Mouse (Mus musculus): ENCODE measurements around the gene Cntn1. TPM values are rescaled to one million over a fixed set of nuclear protein-coding genes. Genes with fewer than 3 reads are reported as not detected.

The Cntn1 gene
- polyA plus RNA-seq, 1 experiment from 2014 or later = 1.4 TPM

DNA sequence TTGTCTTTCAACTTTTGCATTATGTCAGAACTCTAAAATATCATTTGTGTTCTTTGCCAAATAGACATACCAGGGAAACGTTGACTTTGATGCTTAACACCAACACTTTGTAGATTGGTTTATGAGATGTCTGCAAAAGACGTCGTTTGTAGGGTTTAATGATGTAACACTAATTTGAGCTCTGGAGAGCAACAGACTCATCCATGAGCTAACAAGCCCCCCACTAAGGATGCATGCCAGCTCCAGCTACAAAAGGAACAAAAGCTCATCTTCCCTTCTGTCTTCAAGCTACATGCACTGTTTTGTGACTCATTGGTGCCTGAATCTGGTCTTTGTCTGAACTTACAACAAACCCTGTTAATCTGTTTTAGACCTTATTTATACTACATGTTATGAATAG, 28.5 kb downstream of the Cntn1 start:
- Histone ChIP-seq H3K27ac (replicated peaks) (no peak overlapping the region), H3K9ac (ENCODE audit: low read length) (no peak overlapping the region), H3K4me2 (replicated peaks; ENCODE audit: low read depth) (no peak overlapping the region), H3K27me3 (ENCODE audit: control insufficient read depth, insufficient read depth, low read length) (no peaks in the 10 kb centered on the region), H3K36me3 (ENCODE audit: control insufficient read depth, insufficient read depth, low read length) (no peaks in the 10 kb centered on the region), H3K9me3 (ENCODE audit: control insufficient read depth, low read length) (no peaks in the 10 kb centered on the region), H3K4me3 (ENCODE audit: low read depth, low read length) (no peak overlapping the region), H3K4me1 (replicated peaks; ENCODE audit: control insufficient read depth, insufficient read depth) (no peaks in the 10 kb centered on the region)
- no peak for TF ChIP-seq EP300 (optimal IDR thresholded peaks at IDR 0.05)
- TF ChIP-seq CTCF (IDR thresholded peaks at IDR 0.05; ENCODE audit: low read depth) = no peak
- no peak for DNase-seq (ENCODE audit: low spot score)
- no peak for ATAC-seq (ENCODE audit: low FRiP score, low TSS enrichment)
- 63% methylated on average over 3 of the region's 3 CpGs for WGBS

- H3K9ac ChIP-seq (ENCODE audit: low read length) = no peak overlapping the region
- TF ChIP-seq CTCF (IDR thresholded peaks at IDR 0.05; ENCODE audit: low read depth) = no peak
- TF ChIP-seq EP300 (optimal IDR thresholded peaks at IDR 0.05) = no peak
- no peak overlapping the region for H3K27ac ChIP-seq (replicated peaks)
- no peaks in the 10 kb centered on the region for H3K9me3 ChIP-seq (ENCODE audit: control insufficient read depth, low read length)
- H3K27me3 ChIP-seq (ENCODE audit: control insufficient read depth, insufficient read depth, low read length) = no peaks in the 10 kb centered on the region
- 33% methylated on average over 1 of the region's 1 CpGs for WGBS
- DNase-seq (ENCODE audit: low spot score) (no peak), ATAC-seq (ENCODE audit: low FRiP score, low TSS enrichment) (no peak)
- no peaks in the 10 kb centered on the region for H3K36me3 ChIP-seq (ENCODE audit: control insufficient read depth, insufficient read depth, low read length)
- no peaks in the 10 kb centered on the region for H3K4me1 ChIP-seq (replicated peaks; ENCODE audit: control insufficient read depth, insufficient read depth)
- H3K4me2 ChIP-seq (replicated peaks; ENCODE audit: low read depth) = no peak overlapping the region
- H3K4me3 ChIP-seq (ENCODE audit: low read depth, low read length) = no peak overlapping the region
Observed at GRCm38 (mm10) chr15:92085876-92086275, 34.9 kb downstream of the Cntn1 start.

GRCm38 (mm10) chr15:92087691-92088286, 36.8 kb downstream of the Cntn1 start:
- Histone ChIP-seq H3K9ac (ENCODE audit: low read length) (no peak overlapping the region), H3K4me3 (ENCODE audit: low read depth, low read length) (no peak overlapping the region), H3K4me1 (replicated peaks; ENCODE audit: control insufficient read depth, insufficient read depth) (no peaks in the 10 kb centered on the region), H3K27ac (replicated peaks) (no peak overlapping the region), H3K9me3 (ENCODE audit: control insufficient read depth, low read length) (no peaks in the 10 kb centered on the region), H3K27me3 (ENCODE audit: control insufficient read depth, insufficient read depth, low read length) (no peaks in the 10 kb centered on the region), H3K4me2 (replicated peaks; ENCODE audit: low read depth) (no peak overlapping the region), H3K36me3 (ENCODE audit: control insufficient read depth, insufficient read depth, low read length) (no peaks in the 10 kb centered on the region)
- WGBS = 42% methylated on average over 6 of the region's 6 CpGs
- no peak for ATAC-seq (ENCODE audit: low FRiP score, low TSS enrichment)
- TF ChIP-seq CTCF (IDR thresholded peaks at IDR 0.05; ENCODE audit: low read depth) (no peak), EP300 (optimal IDR thresholded peaks at IDR 0.05) (no peak)
- DNase-seq (ENCODE audit: low spot score) = no peak

DNA sequence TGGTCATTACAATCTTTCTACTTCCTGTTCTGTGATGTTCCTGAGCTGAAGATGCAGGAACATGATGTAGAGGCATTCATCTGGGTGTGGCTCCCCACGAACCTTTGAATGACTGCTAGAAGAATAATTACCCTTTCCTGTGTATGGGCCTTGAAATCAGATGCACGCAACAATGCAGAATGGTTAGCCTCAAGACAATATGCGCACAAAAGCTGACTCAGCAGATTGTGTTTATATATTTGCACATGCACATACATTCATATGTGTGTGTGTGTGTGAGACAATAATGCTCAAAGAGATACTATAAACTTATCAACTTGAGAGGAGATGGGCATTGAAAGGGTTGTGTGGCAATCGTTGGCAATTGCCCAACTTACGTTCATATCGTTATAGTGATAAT, 39.8 kb downstream of the Cntn1 start:
- no peak overlapping the region for H3K4me2 ChIP-seq (replicated peaks; ENCODE audit: low read depth)

DNA sequence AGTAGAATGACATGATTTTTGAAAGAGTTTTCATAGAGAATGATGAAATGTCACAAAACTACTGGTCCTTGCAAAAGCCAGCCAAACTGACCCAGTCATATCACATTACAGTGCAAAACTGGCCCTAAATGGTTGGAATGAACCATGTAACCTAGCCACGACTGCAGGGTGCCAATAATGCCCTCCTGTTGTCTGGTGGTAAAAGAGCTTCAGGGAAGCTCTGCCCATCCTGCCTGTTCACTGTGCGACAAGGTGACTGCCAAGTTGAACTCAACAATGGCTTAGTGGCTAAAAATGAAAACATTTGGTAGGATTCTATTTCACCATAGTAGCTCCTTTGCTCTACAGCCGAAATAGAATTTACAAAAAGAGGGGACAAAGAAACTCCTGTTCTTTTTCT, 41.1 kb downstream of the Cntn1 start:
- Histone ChIP-seq H3K4me1 (replicated peaks; ENCODE audit: control insufficient read depth, insufficient read depth) (no peaks in the 10 kb centered on the region), H3K4me3 (ENCODE audit: low read depth, low read length) (no peak overlapping the region), H3K9ac (ENCODE audit: low read length) (no peak overlapping the region), H3K36me3 (ENCODE audit: control insufficient read depth, insufficient read depth, low read length) (no peaks in the 10 kb centered on the region), H3K9me3 (ENCODE audit: control insufficient read depth, low read length) (no peaks in the 10 kb centered on the region), H3K27ac (replicated peaks) (no peak overlapping the region), H3K4me2 (replicated peaks; ENCODE audit: low read depth) (no peak overlapping the region), H3K27me3 (ENCODE audit: control insufficient read depth, insufficient read depth, low read length) (no peaks in the 10 kb centered on the region)
- TF ChIP-seq CTCF (IDR thresholded peaks at IDR 0.05; ENCODE audit: low read depth) = no peak
- TF ChIP-seq EP300 (optimal IDR thresholded peaks at IDR 0.05) = no peak
- 75% methylated on average over 3 of the region's 3 CpGs for WGBS
- DNase-seq (ENCODE audit: low spot score) = no peak
- no peak for ATAC-seq (ENCODE audit: low FRiP score, low TSS enrichment)

More for the DNA sequence above, 39.8 kb downstream of the Cntn1 start:
- 82% methylated on average over 6 of the region's 6 CpGs for WGBS
- TF ChIP-seq EP300 (optimal IDR thresholded peaks at IDR 0.05) (no peak), CTCF (IDR thresholded peaks at IDR 0.05; ENCODE audit: low read depth) (no peak)
- Histone ChIP-seq H3K4me1 (replicated peaks; ENCODE audit: control insufficient read depth, insufficient read depth) (no peaks in the 10 kb centered on the region), H3K27me3 (ENCODE audit: control insufficient read depth, insufficient read depth, low read length) (no peaks in the 10 kb centered on the region), H3K4me3 (ENCODE audit: low read depth, low read length) (no peak overlapping the region), H3K9me3 (ENCODE audit: control insufficient read depth, low read length) (no peaks in the 10 kb centered on the region), H3K27ac (replicated peaks) (no peak overlapping the region), H3K36me3 (ENCODE audit: control insufficient read depth, insufficient read depth, low read length) (no peaks in the 10 kb centered on the region), H3K9ac (ENCODE audit: low read length) (no peak overlapping the region)
- ATAC-seq (ENCODE audit: low FRiP score, low TSS enrichment) (no peak), DNase-seq (ENCODE audit: low spot score) (no peak)

GRCm38 (mm10) chr15:92099410-92100174, 48.6 kb downstream of the Cntn1 start:
- no peak overlapping the region for H3K27ac ChIP-seq (replicated peaks)
- TF ChIP-seq CTCF (IDR thresholded peaks at IDR 0.05; ENCODE audit: low read depth) (no peak), EP300 (optimal IDR thresholded peaks at IDR 0.05) (no peak)
- no peaks in the 10 kb centered on the region for H3K4me1 ChIP-seq (replicated peaks; ENCODE audit: control insufficient read depth, insufficient read depth)
- no peak for DNase-seq (ENCODE audit: low spot score)
- H3K9me3 ChIP-seq (ENCODE audit: control insufficient read depth, low read length) = no peaks in the 10 kb centered on the region
- ATAC-seq (ENCODE audit: low FRiP score, low TSS enrichment) = no peak
- no peak overlapping the region for H3K4me3 ChIP-seq (ENCODE audit: low read depth, low read length)
- WGBS = 50% methylated on average over 5 of the region's 5 CpGs
- H3K36me3 ChIP-seq (ENCODE audit: control insufficient read depth, insufficient read depth, low read length) = no peaks in the 10 kb centered on the region
- no peak overlapping the region for H3K4me2 ChIP-seq (replicated peaks; ENCODE audit: low read depth)
- no peak overlapping the region for H3K9ac ChIP-seq (ENCODE audit: low read length)
- H3K27me3 ChIP-seq (ENCODE audit: control insufficient read depth, insufficient read depth, low read length) = no peaks in the 10 kb centered on the region
